Mouse (Mus musculus): ENCODE measurements around the gene Krtcap2. TPM values are rescaled to one million over a fixed set of nuclear protein-coding genes. Genes with fewer than 3 reads are reported as not detected.
"Not testable (repeated sequence)": the region's sequence is repeated elsewhere in the genome, so short reads cannot be mapped to it uniquely, and the experiment has no call there.

The Krtcap2 gene
- total RNA-seq (2022) = 100 to 1,000 TPM in 1 of 4 experiments, 10 to 100 TPM in 3; 87.0 to 108 (median 89.4) TPM

GRCm38 (mm10) chr3:89245688-89246171 lies at the start of gene Krtcap2:
Gene Krtcap2, plus strand, starts transcription at chr3:89245966.
- peak; percentile 39 for DNase-seq (ENCODE audit: low spot score)

DNA sequence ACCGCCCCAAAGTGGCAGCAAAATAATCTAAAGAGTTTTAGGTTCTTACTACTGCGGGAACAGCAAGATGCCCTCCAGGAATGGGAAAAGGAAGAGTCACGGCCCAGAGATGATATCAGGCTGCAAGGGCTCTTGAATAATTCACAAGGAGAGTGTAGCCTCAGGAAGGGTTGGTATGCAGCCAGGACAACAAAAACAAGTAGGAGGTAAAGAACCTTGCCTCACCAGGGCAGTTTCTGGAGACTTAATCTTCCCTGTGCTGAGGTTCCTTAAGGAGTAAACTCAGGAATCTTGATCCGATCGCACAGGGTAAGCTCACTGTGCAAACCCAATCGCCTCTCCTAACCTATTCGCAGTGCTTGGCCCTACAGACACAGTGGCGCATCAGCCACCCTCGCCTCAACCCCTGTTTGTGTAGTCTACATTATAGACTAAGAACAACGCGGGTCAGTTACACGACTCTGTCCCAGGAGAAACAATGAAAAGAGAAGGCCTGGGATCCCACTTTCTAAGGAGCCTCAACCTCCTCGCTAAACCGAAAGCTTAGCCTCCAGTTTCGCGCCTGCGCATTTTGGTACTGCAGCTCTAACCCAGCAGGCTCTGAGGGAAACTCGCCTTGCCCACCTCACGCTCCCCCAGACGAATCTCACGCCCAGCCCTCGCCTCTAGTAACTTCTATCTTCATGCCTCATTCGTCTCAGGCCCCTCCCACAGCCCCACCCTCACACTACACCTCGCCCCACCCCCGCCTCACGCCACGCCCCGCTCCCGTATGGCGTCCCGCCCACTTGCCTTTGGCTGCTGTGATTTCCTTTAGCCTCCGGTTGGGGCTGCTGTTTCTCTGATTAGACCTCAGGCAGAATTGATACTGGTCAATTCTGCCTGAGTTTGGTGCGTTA lies 49.5 kb upstream of the Krtcap2 start:
- peak; percentile 87 for DNase-seq (ENCODE audit: low spot score)

GRCm38 (mm10) chr3:89199839-89200238 lies 45.9 kb upstream of the Krtcap2 start:
- no peak for DNase-seq (ENCODE audit: low spot score)

DNA sequence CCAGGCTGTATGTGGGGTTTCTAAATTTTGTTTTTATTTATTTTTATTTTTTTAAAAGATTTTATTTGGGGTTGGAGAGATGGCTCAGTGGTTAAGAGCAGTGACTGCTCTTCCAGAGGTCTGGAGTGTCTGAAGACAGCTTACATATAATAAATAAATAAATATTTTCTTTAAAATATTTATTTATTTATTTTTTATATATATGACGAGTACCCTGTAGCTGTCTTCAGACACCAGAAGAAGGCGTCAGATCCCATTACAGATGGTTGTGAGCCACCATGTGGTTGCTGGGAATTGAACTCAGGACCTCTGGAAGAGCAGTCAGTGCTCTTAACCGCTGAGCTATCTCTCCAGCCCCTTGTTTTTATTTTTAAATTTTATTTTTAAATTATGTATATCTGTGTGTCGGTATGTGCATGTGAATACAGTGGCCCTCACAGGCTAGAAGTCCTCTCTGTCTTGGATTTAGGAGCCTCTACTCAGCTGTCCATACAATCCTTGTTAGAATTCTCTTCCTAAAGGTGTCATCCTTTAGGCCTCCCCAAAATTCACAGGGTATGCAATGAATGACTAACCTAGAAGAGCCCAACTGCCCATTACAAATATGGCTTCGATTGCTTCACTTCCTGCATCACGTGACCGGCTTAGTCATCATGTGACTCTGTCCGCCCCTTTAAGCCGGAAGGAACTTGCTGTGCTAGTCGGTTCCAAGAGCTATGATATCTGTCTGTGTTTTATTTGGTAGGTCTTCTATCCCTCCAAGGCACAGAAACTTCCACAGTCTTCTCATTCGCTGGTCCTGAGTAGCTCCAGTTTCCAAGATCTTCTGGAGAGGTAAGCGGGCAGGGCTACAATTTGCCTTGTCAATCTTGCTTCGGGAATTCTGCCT lies 43.3 kb upstream of the Krtcap2 start, which contains the start of gene Gba:
Gba (plus strand) TSS at position 676 of the 889 bp plus-strand sequence.
- DNase-seq (ENCODE audit: low spot score) = peak; percentile 87

- no peak for DNase-seq (ENCODE audit: low spot score)
Measured at GRCm38 (mm10) chr3:89203142-89203514, 42.6 kb upstream of the Krtcap2 start.

- DNase-seq (ENCODE audit: low spot score) = no peak
Measured at GRCm38 (mm10) chr3:89206079-89206478, 39.7 kb upstream of the Krtcap2 start.

- DNase-seq (ENCODE audit: low spot score) = no peak
Measured at GRCm38 (mm10) chr3:89206695-89207094, 39.1 kb upstream of the Krtcap2 start.

- DNase-seq (ENCODE audit: low spot score) = no peak
Measured at GRCm38 (mm10) chr3:89208075-89208657, 37.6 kb upstream of the Krtcap2 start.

DNA sequence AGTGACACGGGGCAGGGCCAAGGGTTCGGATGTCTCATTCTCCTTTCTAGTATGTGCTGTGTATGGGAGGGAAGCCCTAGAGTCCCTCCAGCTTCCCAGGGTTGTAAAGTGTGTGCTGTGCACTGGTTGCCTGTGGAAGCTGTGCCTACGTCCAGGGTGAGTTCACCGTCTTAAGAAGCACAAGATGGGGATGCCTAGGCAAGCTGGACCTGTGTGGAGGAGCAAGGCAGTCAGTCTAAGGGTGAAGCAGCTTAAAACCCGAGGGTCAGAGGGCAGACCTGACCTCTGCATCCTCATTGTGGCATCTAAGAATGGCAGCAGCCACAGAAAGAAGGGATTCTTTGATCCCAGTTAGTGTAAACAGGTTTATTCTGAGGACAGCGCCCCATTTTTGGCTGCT lies 37.0 kb upstream of the Krtcap2 start:
- DNase-seq (ENCODE audit: low spot score) = no peak

- no peak for DNase-seq (ENCODE audit: low spot score)
Measured at GRCm38 (mm10) chr3:89209731-89210130, 36.0 kb upstream of the Krtcap2 start.

DNA sequence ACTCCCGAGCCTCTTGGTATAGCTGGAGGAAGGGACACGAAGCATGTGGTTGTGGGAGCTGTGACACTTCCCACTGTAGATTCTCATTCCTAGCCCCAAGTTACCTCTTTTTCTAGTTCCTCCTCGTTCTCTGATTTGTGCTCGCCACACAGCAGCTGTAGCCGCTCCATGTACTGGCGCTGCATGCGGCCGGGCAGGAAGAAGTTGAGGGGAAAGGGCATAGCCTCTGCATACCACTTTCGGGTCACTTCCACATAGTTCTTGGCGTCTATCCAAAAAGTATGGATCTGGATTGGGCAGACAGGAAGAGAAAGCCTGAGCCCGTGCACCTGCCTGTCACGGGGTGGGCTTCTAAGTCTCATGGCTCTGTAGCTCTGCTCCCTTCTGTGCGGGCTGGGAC lies 35.6 kb upstream of the Krtcap2 start:
- DNase-seq (ENCODE audit: low spot score) = no peak

DNA sequence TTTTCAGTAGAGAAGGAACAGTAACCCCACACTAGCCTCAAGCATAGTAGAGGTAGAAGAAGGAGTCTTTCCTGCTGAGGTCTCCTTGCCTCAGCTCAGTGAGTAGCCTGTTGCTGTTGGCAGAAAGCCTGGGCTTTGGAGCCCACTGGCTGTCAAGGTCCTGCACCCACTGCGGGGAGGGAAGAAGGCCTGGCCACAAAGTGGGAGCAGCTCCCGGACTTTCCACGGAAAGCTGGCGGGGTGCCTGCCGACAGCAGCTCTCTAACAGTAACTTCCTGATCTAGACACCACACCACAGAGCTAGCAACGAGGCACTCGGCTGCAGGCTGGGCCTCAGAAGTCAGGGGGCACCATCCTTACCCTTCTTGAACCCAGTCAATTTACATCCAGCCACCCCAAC lies 35.0 kb upstream of the Krtcap2 start:
- DNase-seq (ENCODE audit: low spot score) = no peak

DNA sequence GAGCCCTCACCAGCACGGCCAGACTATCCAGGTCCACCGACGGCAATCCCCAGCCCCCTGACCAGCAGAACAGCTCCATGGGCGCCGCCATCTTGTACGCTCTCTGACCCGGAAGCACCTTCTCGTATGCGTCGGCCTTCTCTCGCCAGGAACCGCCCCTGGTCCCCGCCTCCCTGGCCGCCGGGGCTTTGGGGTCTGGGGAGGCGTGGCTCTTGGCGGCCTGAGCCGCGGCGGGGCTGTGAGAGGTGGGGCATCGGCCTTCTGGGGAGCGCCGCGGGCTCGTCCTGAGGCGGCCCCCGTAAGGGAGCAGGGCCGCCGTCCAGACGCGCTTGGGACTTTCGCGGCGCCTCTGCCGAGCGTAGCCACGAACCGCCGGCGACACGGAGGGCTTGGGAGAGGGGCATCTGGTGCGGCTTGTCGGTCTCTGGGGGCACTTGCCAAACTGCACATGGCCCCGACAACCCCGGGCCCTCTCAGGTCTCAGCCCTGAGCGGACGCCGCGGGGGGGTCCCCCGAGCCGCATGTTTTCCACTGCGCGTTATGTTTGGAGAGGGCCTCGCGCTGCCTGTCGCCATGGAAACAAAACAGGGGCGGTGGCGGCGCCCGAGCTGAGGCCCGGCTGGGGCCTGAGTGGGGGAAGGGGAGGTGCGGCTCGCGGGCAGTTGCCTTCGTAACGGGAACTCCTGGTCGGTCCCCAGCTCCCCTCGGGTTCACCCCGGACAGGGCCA lies 31.8 kb upstream of the Krtcap2 start:
- DNase-seq (ENCODE audit: low spot score) = peak; percentile 93

DNA sequence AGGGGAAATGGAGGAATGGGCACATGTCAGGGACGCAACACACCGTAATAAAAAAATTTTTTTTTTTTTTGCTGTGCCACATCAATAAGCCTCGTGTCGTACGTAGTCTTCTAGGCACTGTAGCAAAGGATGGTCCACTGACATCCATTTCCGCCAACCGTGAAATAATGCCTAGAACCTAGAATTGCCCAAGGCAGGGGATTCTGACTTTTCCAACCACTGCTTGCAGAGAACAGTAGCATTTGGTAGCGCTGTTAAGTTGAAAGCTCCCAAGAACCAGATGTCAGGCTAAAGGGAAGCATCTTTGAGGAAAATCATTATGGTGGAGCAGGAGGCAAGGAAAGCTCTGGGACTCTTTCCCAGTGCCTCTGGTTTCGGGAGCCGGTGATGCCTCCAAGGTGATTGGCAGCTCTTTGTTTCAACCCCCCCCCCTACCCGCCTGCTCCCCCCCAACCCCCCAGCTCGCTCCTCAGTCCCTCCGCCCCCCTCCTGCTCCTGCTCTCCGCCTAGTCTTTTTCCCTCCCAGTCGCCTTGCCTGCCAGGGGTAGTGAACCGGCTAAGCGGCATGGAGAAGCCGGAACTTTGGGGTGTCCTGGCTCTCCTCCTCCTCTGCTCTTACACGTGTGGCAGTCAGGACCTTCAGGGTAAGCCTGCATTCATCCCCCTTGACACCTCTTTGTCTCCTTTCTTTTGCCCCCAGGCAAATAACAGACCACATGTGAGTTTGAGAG lies 30.9 kb upstream of the Krtcap2 start, which contains the start of gene Thbs3:
Thbs3 (plus strand) TSS at position 500 of the 731 bp plus-strand sequence.
- no peak for DNase-seq (ENCODE audit: low spot score)

DNA sequence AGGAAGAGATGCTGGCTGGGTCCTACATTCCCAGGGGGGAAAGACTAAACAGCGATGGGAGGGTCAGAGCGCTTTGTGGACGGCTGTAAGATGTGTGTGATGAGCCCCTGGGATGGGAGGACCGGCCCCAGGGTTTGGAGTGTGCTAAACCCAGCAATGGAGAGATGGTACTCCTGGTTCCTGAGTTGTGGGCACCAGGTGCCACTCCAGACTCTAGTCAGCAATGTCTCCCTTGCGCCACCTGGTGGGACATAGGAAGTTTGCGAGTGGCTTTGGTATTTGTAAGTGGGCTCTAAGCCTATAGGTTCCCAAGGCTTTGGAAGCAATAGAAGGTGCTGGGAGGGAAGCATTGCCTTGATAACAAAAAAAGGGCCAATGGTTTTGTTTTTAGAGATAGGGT lies 29.9 kb upstream of the Krtcap2 start:
- peak; percentile 84 for DNase-seq (ENCODE audit: low spot score)

- DNase-seq (ENCODE audit: low spot score) = not testable (repeated sequence)
Measured at GRCm38 (mm10) chr3:89216407-89216806, 29.4 kb upstream of the Krtcap2 start.

DNA sequence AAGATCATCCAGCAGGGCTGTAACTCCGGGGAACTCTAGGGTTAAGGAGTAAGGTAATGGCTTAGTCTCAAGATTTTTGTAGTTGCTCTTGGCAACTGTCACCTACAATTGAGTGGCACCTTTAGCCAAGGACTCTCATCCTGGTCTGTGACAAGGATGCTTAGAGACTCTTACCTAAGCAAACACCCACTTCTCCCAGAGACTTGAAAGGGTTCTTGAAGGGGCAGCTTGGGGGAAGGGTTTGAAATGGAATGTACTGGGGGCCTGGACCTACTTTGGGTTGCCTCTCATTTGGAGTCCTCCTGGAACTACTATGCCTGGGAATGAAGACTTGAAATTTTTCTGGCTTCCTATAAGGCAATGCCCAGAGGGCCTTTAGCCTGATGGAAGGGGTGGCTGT lies 27.5 kb upstream of the Krtcap2 start:
- no peak for DNase-seq (ENCODE audit: low spot score)

GRCm38 (mm10) chr3:89219546-89219945 lies 26.2 kb upstream of the Krtcap2 start:
- no peak for DNase-seq (ENCODE audit: low spot score)

DNA sequence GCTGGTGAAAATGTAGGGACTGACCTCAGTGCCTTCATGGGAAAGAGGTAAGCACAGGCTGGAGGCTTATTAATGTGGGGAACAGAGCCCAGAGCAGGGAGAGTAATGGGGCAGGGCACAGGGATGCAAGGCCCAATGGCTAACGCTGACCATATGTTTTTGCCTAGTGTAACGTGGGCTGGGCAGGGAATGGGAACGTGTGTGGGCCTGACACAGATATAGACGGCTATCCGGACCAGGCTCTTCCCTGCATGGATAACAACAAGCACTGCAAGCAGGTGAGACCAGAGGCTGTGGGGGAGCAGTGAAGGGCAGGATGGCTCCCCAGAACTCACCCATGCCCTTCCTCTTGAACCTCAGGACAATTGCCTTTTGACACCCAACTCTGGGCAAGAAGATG lies 24.6 kb upstream of the Krtcap2 start:
- no peak for DNase-seq (ENCODE audit: low spot score)

DNA sequence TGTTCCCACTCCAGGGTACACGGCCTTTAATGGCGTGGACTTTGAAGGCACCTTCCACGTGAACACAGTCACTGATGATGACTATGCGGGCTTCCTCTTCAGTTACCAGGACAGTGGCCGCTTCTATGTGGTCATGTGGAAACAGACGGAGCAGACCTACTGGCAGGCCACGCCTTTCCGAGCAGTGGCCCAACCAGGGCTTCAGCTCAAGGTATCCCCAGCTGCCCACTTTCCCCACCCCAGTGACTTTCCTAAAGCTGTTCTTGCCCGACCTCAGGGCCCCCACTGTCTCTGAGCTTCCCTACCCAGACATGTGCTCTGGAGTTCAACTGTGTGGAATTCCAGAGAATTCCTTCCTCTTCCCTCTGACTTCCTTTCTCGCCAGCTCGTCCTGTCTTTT lies 21.0 kb upstream of the Krtcap2 start:
- DNase-seq (ENCODE audit: low spot score) = no peak

Measured in heart, adult 8-10 months (tissue).